Mouse (Mus musculus): ENCODE data around the gene Clcf1.
A peak's percentile ranks its signal among the peaks of the same experiment; 100 is the strongest.
"Not testable (repeated sequence)": the region's sequence is repeated elsewhere in the genome, so short reads cannot be mapped to it uniquely, and the experiment has no call there.

Clcf1 gene

DNA sequence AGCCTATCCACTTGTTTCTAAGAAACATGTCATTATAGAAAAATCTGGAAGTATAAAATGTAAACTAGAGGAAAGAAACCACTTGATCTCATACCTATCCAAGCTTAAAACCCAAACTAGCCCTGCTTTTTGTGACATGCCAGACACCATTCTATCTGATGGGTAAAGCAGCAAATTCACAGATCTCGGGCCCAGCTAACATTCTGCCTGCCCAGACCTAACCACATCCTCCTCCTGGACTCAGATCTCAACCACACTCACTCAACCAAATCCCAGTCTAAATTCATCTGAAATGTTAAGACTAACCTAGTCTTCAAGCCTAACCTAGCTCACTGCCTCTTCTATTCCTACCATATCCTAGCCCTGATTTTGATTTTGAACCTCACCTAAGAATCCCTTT, 4.7 kb downstream of the Clcf1 start:
- no peak for DNase-seq

DNA sequence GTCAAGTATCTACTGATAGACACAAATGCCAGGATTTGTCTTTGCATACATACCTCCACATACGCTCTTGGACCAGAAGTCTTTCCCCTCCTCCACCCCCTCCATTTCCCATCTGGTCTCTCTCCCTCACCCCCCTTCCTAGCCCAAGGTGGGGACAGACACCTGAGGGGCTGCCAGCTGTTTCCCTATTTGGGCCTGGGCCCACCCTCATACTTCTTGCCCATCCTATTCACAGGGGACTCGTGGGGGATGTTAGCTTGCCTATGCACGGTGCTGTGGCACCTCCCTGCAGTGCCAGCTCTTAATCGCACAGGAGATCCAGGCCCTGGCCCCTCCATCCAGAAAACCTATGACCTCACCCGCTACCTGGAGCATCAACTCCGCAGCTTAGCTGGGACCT, 5.9 kb downstream of the Clcf1 start:
- no peak for DNase-seq

DNA sequence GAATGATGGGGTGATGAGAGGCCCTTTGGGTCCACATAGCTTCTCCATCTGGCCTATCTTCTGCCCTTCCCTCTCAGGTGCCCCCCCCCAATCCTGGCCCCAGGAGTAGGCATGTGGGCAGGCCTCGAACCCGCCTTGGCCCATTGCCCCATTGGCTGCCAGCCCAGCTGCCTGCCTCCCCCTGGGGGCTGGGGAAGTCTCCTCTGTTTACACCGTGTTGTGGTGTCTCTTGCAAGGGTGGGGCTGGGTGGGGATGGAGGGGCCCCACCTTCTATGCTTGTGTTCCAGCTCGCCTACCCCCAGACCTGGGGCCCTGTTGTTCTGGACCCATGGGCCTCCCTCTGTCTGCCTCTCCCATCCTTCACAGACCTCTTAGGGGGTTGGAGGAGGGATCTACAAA, 6.4 kb downstream of the Clcf1 start:
- DNase-seq, result no peak

DNA sequence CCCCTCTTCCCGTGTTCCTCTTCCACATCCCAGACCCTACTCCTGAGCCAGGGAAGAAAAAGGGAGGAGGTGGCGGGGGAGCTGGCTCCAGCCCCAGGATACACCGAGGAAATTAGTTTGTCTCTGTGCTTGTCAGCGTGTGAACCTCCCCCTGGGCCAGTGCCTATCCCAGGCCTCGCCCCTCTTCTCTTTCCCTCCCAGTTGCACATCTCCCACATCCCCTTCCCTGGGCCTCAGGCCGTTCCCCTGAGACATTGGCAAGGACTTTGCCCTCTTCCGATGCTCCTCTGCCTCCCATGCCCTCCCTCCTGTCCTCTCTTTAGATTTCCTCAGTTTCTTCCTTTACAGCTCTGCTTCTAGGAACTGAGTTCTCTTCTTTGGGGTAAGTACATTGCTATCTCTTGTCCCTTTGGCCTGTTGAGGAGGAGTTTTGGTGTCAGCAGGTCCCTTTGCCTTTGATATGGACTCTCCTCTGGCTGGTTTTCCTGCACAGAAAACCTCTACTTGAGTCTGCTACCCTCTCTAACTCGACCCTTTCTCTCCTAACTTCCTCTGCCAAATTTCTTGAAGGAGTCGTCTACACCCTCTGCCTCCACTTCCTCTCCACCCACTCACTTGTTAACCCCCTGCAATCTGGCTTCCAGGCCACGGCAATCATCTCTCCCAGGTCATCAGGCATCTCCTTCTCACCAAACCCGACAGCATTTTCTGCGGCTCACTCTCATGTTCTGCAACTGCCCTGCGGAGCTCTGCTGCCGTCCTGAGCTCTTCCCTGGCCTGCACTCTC, 7.1 kb downstream of the Clcf1 start:
- DNase-seq, result no peak

DNA sequence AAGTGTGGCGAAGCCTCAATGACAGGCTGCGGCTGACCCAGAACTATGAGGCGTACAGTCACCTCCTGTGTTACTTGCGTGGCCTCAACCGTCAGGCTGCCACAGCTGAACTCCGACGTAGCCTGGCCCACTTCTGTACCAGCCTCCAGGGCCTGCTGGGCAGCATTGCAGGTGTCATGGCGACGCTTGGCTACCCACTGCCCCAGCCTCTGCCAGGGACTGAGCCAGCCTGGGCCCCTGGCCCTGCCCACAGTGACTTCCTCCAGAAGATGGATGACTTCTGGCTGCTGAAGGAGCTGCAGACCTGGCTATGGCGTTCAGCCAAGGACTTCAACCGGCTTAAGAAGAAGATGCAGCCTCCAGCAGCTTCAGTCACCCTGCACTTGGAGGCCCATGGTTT, 8.1 kb downstream of the Clcf1 start:
- no peak for DNase-seq

DNA sequence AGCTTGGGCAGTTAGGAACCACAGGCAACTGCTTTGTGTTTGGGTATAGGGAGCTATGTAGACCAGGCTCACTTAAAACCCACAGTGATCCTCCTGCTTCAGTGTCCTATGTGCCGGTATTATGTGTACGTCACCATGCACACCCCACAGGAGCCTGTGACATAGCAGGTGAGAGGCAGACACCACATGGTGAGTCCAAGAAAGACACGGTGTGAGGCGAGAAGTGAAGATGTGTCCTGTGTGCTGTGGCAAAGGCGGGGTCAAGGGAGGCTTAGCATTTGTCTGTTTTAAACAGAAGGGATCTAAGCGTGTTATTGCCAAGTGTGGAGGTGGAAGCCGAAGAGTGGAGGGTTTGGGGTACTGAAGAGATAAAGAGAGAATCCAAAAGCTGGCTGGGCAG, 12.7 kb downstream of the Clcf1 start:
- DNase-seq, result no peak

DNA sequence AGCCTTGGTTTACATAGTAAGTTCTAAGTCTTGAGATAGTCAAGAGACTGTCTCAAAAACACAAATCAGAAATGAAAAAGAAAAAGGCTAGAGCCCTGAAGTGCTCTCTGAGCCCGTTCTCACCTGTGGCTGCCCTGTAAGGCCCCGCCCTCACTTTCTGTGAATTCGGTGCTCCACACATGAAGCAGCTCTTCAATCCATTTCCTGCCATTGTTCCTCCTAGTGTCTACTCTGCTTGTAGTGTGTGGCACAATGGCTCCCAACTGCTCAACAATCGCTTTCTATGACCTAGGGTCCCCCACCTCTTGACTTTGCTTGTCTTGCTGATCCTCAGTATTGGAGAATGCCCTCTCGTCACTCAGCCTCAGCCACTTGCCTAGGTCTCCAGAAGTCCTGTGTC, 13.4 kb downstream of the Clcf1 start:
- no peak for DNase-seq

DNA sequence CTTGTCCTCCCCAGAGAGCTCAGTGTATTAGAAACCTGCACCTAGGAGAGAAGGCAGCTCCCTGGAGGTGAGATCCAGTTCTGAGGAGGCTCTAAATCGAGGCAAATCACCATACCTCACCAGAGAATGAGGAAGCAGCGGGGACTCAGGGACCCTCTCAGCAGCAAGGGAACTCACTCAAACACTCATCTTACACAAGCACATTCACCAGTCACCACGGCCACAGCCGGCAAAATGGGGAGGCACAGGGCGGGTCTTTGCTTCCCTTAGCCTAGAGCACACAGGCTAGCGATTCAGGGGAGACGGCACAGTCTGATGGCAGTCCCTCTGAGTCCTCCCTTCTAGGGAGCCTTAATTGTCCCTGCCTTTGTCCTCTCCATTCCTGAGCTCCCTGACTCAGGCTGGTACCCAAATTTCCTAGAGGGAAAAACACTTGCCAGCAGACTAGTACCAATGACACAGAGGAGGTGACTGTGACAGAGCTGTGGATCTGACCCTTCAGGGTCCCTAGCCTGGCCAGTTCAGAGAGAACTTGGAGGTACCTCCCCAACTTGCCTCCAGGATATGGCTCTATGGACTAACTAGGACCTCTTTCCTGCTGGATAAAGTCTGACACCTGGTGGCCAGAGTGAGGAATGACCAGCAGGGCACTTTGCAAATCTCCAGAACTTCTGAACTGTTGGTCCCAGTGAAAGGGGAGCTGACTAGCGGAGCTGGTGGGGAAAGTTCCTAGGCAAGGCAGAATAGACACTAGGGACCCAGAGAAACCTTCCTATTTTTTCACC, 14.0 kb downstream of the Clcf1 start:
- DNase-seq, result peak; percentile 61 to 68

DNA sequence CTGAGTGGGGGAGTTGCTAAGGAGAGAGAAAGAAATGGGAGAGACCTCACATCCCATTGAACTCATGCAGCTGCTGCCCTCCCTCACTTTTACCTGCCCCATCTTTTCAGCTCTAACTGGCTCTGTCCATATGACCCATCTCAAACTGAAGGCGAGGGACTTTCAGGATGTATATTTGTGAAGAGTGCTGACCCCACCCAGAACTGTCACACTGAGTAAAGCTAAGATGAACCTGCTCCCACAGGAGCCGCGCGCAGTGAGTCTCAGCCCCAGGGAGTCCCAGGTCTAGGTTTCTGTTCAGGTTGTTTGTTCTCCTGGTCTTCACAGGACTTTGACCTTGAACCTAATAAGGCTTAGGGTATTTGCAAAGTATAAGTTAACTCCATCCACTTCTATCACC, 14.9 kb downstream of the Clcf1 start:
- no peak for DNase-seq

DNA sequence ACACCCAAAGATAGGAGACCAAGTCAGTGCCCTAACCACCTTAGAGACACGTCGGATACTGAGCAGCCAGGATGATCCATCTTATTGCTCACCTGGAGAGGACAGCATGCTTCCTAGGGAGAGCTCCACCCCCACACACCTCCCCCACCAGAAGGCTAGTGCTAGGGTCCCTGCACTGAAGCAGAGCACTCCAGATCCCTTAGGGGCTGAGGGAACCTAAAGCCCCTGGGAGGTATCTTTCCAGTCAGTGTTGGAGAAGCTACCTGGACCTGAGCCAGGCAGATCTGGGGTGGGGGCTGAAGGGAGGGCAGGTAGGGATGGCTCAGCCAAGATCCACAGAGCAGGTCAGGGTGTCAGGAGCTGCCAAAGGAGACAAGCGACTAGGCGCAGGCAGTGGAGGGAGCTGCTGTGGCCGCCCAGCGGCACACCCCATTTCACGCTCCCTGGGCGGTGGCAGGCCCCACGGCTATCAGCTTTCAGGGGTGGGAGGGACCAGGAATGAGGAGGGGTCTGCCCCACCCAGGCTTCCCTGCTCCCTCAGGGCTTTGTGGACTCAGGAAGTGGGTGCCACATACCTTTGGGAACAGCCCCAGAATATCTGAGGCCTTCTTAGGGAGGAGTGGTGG, 15.5 kb downstream of the Clcf1 start:
- DNase-seq, result no peak

DNA sequence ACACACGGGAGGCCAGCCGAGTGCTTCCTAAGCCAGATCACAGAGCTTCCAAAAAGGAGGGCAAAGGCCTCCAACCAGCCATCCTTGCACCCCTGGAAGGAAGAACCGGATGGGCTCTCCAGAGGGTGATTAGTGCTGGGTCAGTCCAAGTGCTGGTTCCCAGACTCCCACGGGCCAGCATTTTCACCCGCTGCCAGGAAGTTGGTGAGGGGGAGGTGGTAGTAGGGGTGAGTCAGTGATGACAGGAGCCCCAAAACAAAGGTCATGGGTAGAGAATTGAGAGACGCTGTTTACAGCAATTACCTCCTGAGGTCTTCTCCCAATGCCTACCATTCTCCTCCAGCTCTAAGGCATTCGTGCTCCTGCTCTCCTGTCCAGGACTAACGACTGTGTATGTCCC, 16.4 kb downstream of the Clcf1 start:
- no peak for DNase-seq

DNA sequence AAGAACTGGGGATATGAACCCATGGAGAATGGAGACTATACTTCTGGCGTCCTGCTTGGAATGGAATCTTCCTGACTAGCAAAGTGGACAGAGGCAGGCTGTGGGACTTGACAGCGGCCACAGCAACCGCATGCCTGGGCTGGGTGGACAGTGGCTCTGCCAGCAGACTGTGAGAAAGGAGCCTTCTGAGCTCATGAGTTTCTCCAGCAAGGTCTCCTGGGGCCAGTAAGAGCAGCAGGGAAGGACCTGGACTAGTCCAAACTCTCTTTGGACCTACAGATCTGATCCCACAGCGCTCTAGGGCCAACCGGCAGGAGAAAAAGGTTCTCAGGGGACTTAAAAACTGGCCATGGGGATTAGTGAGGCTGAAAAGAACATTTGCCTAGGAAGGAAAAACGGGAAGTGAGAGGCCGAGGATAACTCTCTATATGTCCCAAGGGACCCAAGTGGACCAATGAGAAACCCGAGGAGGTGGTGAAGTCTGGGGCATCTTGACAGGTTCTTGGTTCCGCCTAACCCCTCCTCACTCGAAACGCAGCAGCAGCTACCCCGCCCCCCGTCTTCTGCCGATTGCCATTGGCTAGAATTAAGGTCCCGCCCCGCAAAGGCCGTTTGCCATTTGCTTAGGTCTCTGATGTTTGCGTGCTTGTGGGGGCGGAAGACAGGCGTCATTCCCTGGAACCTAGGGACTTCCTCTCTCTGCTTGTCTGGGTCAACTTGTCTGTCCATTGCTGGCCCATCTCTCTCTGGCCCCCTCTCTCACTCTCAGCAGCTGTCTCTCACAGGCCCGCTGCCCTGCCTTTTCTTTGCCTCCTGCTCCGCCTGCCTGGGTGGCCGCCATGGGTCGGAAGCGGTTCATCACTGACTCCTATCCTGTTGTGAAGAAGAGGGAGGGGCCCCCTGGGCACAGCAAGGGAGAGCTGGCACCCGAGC, 17.5 kb downstream of the Clcf1 start, which contains the start of gene Pold4:
Gene Pold4, plus strand, starts transcription at position 647 of the 933 bp plus-strand sequence.
- peak; percentile 96 for DNase-seq

DNA sequence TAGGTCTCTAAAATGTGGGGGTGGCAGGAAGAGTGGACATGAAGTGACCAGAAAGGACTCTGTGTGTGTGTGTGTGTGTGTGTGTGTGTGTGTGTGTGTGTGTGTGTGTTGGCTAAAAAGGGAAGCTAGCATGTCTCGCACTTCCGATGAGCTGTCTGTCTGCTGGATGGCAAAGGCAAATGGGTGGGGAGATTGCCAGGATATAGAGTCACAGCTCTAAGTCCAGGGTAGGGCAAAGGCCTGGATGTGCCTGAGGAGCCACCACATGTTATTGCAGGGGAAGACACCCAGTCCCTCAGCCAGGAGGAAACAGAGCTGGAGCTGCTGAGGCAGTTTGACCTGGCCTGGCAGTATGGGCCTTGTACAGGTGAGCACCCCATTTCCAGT, 18.1 kb downstream of the Clcf1 start:
- DNase-seq, result no peak

DNA sequence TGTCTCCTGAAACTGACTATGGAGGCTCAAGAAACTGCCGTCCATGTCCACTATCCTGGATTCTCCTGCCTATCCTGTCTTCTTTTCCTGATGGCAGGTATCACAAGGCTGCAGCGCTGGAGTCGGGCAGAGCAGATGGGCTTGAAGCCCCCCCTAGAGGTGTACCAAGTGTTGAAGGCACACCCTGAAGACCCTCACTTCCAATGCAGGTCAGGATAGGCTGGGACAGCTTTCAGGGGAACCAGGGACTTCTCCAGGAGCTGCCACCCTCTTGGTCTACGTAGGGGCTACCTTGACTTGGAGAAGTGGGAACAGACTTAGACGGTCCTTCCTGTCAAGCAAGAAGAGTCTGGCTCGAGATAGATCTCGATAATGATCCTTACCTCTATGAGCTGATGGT, 18.6 kb downstream of the Clcf1 start:
- peak in 1 of 2 experiments; percentile 13 for DNase-seq

DNA sequence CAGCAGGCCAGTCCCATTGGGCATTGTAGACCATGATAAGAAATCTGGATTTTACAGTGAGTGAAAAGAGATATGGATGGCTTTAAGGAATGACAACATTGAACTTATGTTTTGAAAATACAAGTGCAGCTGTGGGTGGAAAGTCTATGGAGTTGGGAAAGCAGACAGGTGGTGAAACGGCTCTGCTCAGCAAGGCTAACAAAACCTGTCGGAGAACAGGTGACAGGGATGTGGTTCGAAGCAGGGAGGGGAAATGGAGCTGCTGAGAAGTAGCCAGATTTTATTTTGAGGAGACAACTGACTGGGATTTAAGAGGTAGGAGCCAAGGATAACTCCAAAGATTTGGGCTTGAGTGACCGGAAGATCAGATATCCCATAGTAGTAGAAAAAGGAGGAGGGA, 20.5 kb downstream of the Clcf1 start:
- DNase-seq, result no peak

DNA sequence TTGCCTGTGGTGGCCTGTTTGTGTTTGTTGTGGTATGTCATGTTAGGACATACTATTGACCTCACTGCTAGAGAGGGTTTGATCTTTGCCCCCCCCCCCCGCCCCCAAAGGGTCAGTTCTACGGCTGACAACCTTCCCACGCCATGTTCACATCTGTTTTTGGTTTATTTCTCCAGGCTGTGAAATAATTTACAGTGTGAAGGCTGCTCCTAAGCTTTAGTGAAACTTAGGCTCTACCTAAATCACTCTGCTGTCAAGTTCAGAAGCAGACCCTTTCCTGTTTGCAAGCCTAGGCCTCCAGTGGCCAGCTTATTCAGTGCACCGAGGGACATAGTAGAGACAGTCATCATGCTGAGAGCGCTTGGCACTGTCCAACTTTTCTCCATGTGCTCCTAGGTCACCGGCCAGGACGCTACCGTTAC, 26.2 kb downstream of the Clcf1 start:
- DNase-seq, result no peak

DNA sequence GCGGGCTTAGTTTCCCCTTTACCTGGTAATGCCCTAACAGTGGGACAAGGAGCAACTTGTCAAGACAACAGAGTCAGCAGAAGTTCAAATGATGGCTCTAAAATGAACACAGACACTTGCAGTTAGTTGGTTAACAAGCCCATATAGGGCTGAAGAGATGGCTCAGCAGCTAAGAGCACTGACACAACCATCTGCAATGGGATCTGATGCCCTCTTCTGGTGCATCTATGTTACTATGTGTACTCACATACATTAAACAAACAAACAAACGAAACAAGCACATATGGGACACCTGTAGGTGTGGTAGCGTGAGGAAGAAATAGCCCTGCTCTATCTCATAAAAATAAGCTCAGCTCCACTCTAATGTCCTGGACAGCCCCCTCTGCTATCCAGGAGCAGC, 28.4 kb downstream of the Clcf1 start:
- no peak for DNase-seq

DNA sequence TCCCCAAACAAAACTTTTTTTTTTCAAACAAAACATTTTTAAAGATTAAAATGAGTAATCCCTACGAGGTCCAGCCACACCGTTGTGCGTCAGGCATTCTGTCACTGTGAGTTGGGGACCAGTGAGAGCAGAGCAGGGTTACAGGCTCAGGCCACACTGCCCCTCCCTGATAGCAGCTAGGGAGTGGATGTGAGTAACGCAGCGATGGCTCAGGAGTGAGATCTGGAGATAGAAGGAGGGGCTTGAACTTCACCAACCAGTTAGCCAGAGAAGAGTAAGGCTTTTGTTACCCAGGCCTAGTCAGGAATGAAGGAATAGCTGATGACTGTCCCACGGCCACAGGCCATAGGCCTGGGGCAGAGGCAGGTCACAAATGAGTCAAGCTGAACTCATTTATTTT, 30.7 kb downstream of the Clcf1 start:
- no peak for DNase-seq

DNA sequence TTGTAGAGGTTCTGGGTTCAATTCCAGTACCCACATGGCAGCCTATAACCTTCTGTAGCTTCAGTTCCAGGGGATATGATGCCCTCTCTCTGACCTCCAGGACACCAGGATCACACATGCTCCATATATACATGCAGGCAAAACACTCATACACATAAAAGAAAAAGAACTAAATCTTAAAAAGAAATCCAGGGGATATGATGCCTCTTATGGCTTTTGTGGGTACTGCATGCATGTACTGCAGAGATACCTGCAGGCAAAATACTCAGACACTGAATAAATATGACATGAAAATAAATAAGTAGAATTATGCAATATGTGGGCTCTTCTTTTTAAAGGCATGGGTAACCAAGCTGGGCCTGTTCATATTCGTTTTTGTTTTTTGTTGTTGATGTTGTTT, 33.0 kb downstream of the Clcf1 start:
- no peak for DNase-seq

DNA sequence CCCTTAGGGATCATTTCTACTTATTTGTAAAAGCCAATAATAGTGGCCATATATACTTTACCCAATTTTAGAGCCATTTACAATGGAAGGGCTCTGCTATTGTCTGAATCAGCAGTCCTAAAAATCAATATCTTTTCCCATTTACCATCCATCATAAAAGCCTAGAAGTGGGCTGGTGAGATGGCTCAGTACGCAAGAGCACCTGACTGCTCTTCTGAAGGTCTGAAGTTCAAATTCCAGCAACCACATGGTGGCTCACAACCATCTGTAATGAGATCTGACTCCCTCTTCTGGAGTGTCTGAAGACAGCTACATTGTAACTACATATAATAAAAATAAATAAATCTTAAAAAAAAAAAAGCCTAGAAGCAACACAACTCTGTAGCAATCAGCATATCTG, 34.6 kb downstream of the Clcf1 start:
- not testable (repeated sequence) for DNase-seq

DNA sequence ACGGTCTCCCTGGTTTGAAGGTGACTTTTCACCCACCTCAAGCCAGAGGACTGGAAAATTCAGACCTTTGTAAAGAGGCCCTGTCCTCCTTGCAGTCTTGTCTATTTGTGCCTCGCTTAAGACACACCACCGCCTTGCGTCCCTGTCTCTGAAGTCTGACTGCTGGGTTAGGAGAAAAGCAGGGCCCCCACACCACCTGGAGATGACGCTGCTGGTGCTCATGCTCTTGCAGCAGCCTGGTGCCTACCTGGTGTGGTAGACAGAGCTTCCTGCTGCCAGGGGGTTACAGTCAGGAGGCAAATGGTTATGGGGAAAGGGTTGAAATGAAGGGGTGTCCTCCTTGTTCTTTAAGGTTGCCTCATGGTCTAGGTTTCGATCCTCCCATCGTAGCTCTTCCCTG, 40.2 kb downstream of the Clcf1 start:
- DNase-seq, result no peak

DNA sequence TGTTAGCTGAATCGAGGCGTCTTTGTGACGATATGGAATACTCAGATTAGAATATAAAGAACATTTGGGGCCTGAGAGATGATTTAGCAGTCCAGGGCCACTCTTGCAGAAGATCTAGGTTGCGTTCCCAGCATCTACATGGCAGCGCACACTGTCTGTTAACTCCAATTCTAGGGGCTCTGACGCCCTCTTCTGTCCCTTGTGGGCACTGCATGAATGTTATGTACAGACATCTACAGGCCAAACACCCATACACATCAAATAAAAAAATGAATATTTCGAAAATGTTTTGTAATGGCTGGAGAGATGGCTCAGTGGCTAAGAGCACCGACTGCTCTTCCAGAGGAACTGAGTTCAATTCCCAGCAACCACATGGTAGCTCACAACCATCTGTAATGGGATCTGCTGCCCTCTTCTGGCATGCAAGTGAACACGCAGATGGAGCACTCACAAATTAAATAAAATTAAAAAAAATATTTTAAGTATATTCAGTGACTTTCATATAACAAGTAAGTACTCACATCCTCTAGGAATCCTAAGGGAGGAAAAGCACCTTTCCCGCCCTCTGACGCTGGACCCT, 41.6 kb downstream of the Clcf1 start:
- DNase-seq, result no peak
